Comparison of ENCODE assay signal across 8 mouse cellular contexts in the genomic region with DNA sequence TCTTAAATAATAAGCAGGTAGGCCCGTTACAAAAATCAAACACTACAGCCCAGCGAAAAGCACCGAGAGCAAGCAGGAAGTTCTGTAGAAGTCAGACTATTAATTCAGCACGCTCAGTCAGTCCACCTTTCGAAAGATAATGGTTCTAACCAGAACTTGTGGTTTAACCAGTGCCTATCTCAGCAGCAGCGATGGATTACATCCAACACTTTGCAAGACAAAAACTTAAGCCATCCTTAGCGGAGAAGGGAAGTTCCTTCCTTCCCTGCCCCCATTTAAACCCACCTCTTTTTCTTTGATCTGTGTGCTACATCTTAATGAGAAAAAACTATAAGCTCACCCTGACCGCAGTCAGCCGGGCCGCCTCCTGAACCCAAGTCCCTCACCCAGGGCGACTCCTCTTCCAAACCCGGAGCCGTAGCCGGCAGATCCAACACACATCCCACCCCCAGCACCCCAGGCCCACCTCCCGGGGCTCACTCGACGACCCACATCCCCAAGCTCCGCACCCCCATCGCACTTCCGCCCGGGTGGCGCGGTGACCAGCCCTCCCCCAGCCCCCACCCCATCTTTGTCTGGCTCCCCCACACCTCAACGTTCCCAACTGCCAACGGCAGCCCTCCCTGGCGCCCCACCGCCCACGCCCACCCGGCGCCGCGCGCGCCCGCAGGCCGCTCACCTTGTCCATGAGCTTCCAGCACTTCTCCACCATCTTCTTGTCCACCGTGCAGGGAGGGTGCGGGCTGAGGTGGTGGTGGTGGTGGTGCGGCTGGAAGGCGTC. TPM values are rescaled to one million over a fixed set of nuclear protein-coding genes. Genes with fewer than 3 reads are reported as not detected.
DNase-seq lines count a peak whose midpoint lies in the region; ATAC-seq and TF ChIP-seq lines count a peak whose summit lies in the region.

No protein-coding gene starts in this region.

- peak overlapping the region; percentile 90 for H3K27ac ChIP-seq in lung, embryonic 14.5 days (ENCODE audit: low read depth)
- peak overlapping the region; percentile 94 for H3K27ac ChIP-seq in forebrain, embryonic 14.5 days (ENCODE audit: low read depth, low read length)
- H3K27ac ChIP-seq in limb, embryonic 11.5 days (replicated peaks; ENCODE audit: low read depth, low read length): peak overlapping the region; percentile 86

- H3K4me1 ChIP-seq in lung, embryonic 14.5 days (ENCODE audit: insufficient read depth): 0 out of 2 replicates have a peak, but pooled peaks cover 4% of the 10 kb centered on the region
- peaks cover 10% of the 10 kb centered on the region for H3K4me1 ChIP-seq in forebrain, embryonic 14.5 days (ENCODE audit: control insufficient read depth, insufficient read depth, low read length)
- peaks cover 7% of the 10 kb centered on the region; the same call in 1 of the 2 replicates for H3K4me1 ChIP-seq in limb, embryonic 11.5 days (ENCODE audit: control insufficient read depth, insufficient read depth, low read length)

- H3K36me3 ChIP-seq in lung, embryonic 14.5 days (ENCODE audit: insufficient read depth): no peaks in the 10 kb centered on the region
- H3K36me3 ChIP-seq in forebrain, embryonic 14.5 days (ENCODE audit: control insufficient read depth, insufficient read depth, low read length): no peaks in the 10 kb centered on the region
- no peaks in the 10 kb centered on the region for H3K36me3 ChIP-seq in limb, embryonic 11.5 days (ENCODE audit: control insufficient read depth, insufficient read depth, low read length)
- no peaks in the 10 kb centered on the region for H3K36me3 ChIP-seq in myocyte (ENCODE audit: control insufficient read depth, insufficient read depth)

- peak overlapping the region; percentile 86 for H3K9ac ChIP-seq in lung, embryonic 14.5 days
- H3K9ac ChIP-seq in forebrain, embryonic 14.5 days (ENCODE audit: low read length): peak overlapping the region; percentile 96
- peak overlapping the region; percentile 91 for H3K9ac ChIP-seq in limb, embryonic 11.5 days (ENCODE audit: low read length)

- peak overlapping the region; percentile 88 for H3K4me3 ChIP-seq in lung, embryonic 14.5 days (ENCODE audit: low read depth, low read length)
- peak overlapping the region; percentile 82 for H3K4me3 ChIP-seq in forebrain, embryonic 14.5 days (ENCODE audit: low read depth, low read length)
- peak overlapping the region; percentile 85 for H3K4me3 ChIP-seq in limb, embryonic 11.5 days (ENCODE audit: low read depth, low read length)
- H3K4me3 ChIP-seq in myocyte: peak overlapping the region; percentile 67

- peak overlapping the region; percentile 58 for H3ac ChIP-seq in myocyte (ENCODE audit: control insufficient read depth, insufficient read length)

- peak overlapping the region; percentile 77 for H3K4me2 ChIP-seq in lung, embryonic 14.5 days
- peak overlapping the region; percentile 50 for H3K4me2 ChIP-seq in forebrain, embryonic 14.5 days (ENCODE audit: low read length)
- H3K4me2 ChIP-seq in limb, embryonic 11.5 days (ENCODE audit: low read depth, severe bottlenecking): peak overlapping the region; percentile 52
- H3K4me2 ChIP-seq in myocyte (ENCODE audit: low read depth): peak overlapping the region; percentile 79

- DNase-seq in lung, embryonic 14.5 days: peak; percentile 53
- no peak for DNase-seq in lung, postnatal 4 days
- DNase-seq in R1 (ENCODE audit: low read depth, low spot score): peak; percentile 85
- no peak for DNase-seq in forebrain, embryonic 14.5 days (ENCODE audit: low spot score)
- no peak for DNase-seq in limb, embryonic 11.5 days (ENCODE audit: low spot score)
- no peak for DNase-seq in gastrocnemius, postnatal 4 days (ENCODE audit: low spot score in 2 of 2)
- no peak for DNase-seq in left cerebral cortex, postnatal 4 days

- no peaks in the 10 kb centered on the region for H3K27me3 ChIP-seq in lung, embryonic 14.5 days (ENCODE audit: insufficient read depth, low read length)
- H3K27me3 ChIP-seq in forebrain, embryonic 14.5 days (replicated peaks; ENCODE audit: control insufficient read depth, insufficient read depth, low read length): no peaks in the 10 kb centered on the region
- no peaks in the 10 kb centered on the region for H3K27me3 ChIP-seq in limb, embryonic 11.5 days (ENCODE audit: control insufficient read depth, insufficient read depth, low read length)
- H3K27me3 ChIP-seq in myocyte (ENCODE audit: control insufficient read depth, insufficient read depth, insufficient read length): no peaks in the 10 kb centered on the region

- no peaks in the 10 kb centered on the region for H3K9me3 ChIP-seq in lung, embryonic 14.5 days (ENCODE audit: low read depth, low read length)
- no peaks in the 10 kb centered on the region for H3K9me3 ChIP-seq in forebrain, embryonic 14.5 days (replicated peaks; ENCODE audit: control insufficient read depth, low read length)
- H3K9me3 ChIP-seq in limb, embryonic 11.5 days (ENCODE audit: control insufficient read depth, low read length): no peaks in the 10 kb centered on the region

- H3K79me2 ChIP-seq in myocyte (ENCODE audit: control insufficient read depth, insufficient read depth): peaks cover 47% of the 10 kb centered on the region

- no peak for TF ChIP-seq POLR2A in myocyte (IDR thresholded peaks at IDR 0.05; ENCODE audit: insufficient read length, low read depth)

- intact Hi-C loops in left cerebral cortex, postnatal 4 days (cut with DNase I): loop anchor here (10.0 kb wide), 1 partner anchor 248 kb away; no protein-coding TSS in a partner anchor

- under 1% methylated on average over 39 of the region's 40 CpGs for WGBS in lung, embryonic 14.5 days
- WGBS in forebrain, embryonic 14.5 days: under 1% methylated on average over 37 of the region's 40 CpGs
- WGBS in limb, embryonic 11.5 days: under 1% methylated on average over 40 of the region's 40 CpGs

- ATAC-seq in lung, embryonic 14.5 days (ENCODE audit: insufficient read depth): peak; percentile 74
- ATAC-seq in forebrain, embryonic 14.5 days: peak; percentile 81
- peak; percentile 73 for ATAC-seq in limb, embryonic 11.5 days (ENCODE audit: insufficient number of reproducible peaks, low FRiP score, low TSS enrichment, low read depth)

- TF ChIP-seq CTCF in lung, embryonic 14.5 days (IDR thresholded peaks at IDR 0.05; ENCODE audit: low read depth): no peak

TF ChIP-seq in myocyte, 11 proteins besides CTCF, POLR2A, EP300 and RAD21:
- TF ChIP-seq TCF12 (IDR thresholded peaks at IDR 0.05; ENCODE audit: insufficient read depth, poor library complexity, severe bottlenecking) (no peak), E2F4 (IDR thresholded peaks at IDR 0.05; ENCODE audit: insufficient read depth) (no peak), MYOG (IDR thresholded peaks at IDR 0.05; ENCODE audit: control insufficient read depth in 1 of 3, insufficient read depth in 1 of 3, insufficient read length in 2 of 3, low read depth in 2 of 3) (no peak), TCF3 (IDR thresholded peaks at IDR 0.05; ENCODE audit: insufficient read length, low read depth) (no peak), REST (IDR thresholded peaks at IDR 0.05; ENCODE audit: insufficient read depth, insufficient read length) (no peak), SRF (IDR thresholded peaks at IDR 0.05; ENCODE audit: control insufficient read depth, insufficient read length, low read depth) (no peak), USF1 (IDR thresholded peaks at IDR 0.05; ENCODE audit: low read depth) (no peak), MYOD1 (IDR thresholded peaks at IDR 0.05; ENCODE audit: control insufficient read depth in 1 of 3, insufficient read length in 2 of 3, low read depth in 2 of 3) (no peak)

RNA-seq across cellular contexts. Expression of a gene that starts 0.6 kb away (rescaled TPM):
- 20.9 and 21.9 TPM in 2 replicates for polyA plus RNA-seq in lung, embryonic 14.5 days (2014; fragmentation: Nextera tagmentation; extraction: Ambion mirVana)
- 13.4 and 17.3 TPM in 2 replicates for polyA plus RNA-seq in forebrain, embryonic 14.5 days (2014; fragmentation: Nextera tagmentation; extraction: Ambion mirVana)
- 19.2 and 21.7 TPM in 2 replicates for polyA plus RNA-seq in limb, embryonic 11.5 days (2014; fragmentation: Nextera tagmentation; extraction: Ambion mirVana)
- polyA plus RNA-seq in myocyte (2012; fragmentation: generic; extraction: Trizol): 4.5 TPM
- total RNA-seq in gastrocnemius, postnatal 4 days (2021): 10 to 100 TPM; 25.4 to 28.7 TPM
- 10 to 100 TPM; 58.4 to 62.4 TPM for total RNA-seq in left cerebral cortex, postnatal 4 days (2021)

RNA-seq across cellular contexts. Expression of a gene that starts 7.3 kb away (rescaled TPM):
- polyA plus RNA-seq in lung, embryonic 14.5 days (2014; fragmentation: Nextera tagmentation; extraction: Ambion mirVana): not detected in 2 replicates
- polyA plus RNA-seq in forebrain, embryonic 14.5 days (2014; fragmentation: Nextera tagmentation; extraction: Ambion mirVana): not detected in 2 replicates
- not detected in 2 replicates for polyA plus RNA-seq in limb, embryonic 11.5 days (2014; fragmentation: Nextera tagmentation; extraction: Ambion mirVana)
- not detected for polyA plus RNA-seq in myocyte (2012; fragmentation: generic; extraction: Trizol)
- total RNA-seq in gastrocnemius, postnatal 4 days (2021): not detected
- total RNA-seq in left cerebral cortex, postnatal 4 days (2021): 1 to 10 TPM; 3.5 to 4.6 TPM

RNA-seq across cellular contexts. Expression of a gene that starts 18.1 kb away (rescaled TPM):
- 0.11 and 0.13 TPM in 2 replicates for polyA plus RNA-seq in lung, embryonic 14.5 days (2014; fragmentation: Nextera tagmentation; extraction: Ambion mirVana)
- polyA plus RNA-seq in forebrain, embryonic 14.5 days (2014; fragmentation: Nextera tagmentation; extraction: Ambion mirVana): 0.32 and 0.52 TPM in 2 replicates
- 0.08 TPM in 1 of 2 replicates, not detected in the other for polyA plus RNA-seq in limb, embryonic 11.5 days (2014; fragmentation: Nextera tagmentation; extraction: Ambion mirVana)
- polyA plus RNA-seq in myocyte (2012; fragmentation: generic; extraction: Trizol): 0.02 TPM
- total RNA-seq in gastrocnemius, postnatal 4 days (2021): under 1 TPM; 0.37 to 0.39 TPM
- under 1 TPM; 0.40 to 0.72 TPM for total RNA-seq in left cerebral cortex, postnatal 4 days (2021)

RNA-seq across cellular contexts. Expression of a gene that starts 35.2 kb away (rescaled TPM):
- polyA plus RNA-seq in lung, embryonic 14.5 days (2014; fragmentation: Nextera tagmentation; extraction: Ambion mirVana): 9.2 and 9.6 TPM in 2 replicates
- polyA plus RNA-seq in forebrain, embryonic 14.5 days (2014; fragmentation: Nextera tagmentation; extraction: Ambion mirVana): 4.6 and 4.8 TPM in 2 replicates
- 2.7 and 3.0 TPM in 2 replicates for polyA plus RNA-seq in limb, embryonic 11.5 days (2014; fragmentation: Nextera tagmentation; extraction: Ambion mirVana)
- polyA plus RNA-seq in myocyte (2012; fragmentation: generic; extraction: Trizol): 7.2 TPM
- total RNA-seq in gastrocnemius, postnatal 4 days (2021): 10 to 100 TPM; 22.7 to 23.0 TPM
- 1 to 10 TPM; 8.3 to 8.8 TPM for total RNA-seq in left cerebral cortex, postnatal 4 days (2021)

RNA-seq across cellular contexts. Expression of a gene that starts 55.2 kb away (rescaled TPM):
- 2.4 and 2.7 TPM in 2 replicates for polyA plus RNA-seq in lung, embryonic 14.5 days (2014; fragmentation: Nextera tagmentation; extraction: Ambion mirVana)
- 7.1 and 8.1 TPM in 2 replicates for polyA plus RNA-seq in forebrain, embryonic 14.5 days (2014; fragmentation: Nextera tagmentation; extraction: Ambion mirVana)
- polyA plus RNA-seq in limb, embryonic 11.5 days (2014; fragmentation: Nextera tagmentation; extraction: Ambion mirVana): 3.4 and 3.7 TPM in 2 replicates
- 0.10 TPM for polyA plus RNA-seq in myocyte (2012; fragmentation: generic; extraction: Trizol)
- 1 to 10 TPM; 1.5 TPM for total RNA-seq in gastrocnemius, postnatal 4 days (2021)
- total RNA-seq in left cerebral cortex, postnatal 4 days (2021): 10 to 100 TPM; 64.0 to 71.1 TPM

Comparison
In these comparisons a context has a peak if more than half of its experiments do, and no peak if none do; other contexts are left out.
1. DNase-seq: peak in lung, embryonic 14.5 days (single experiment) and R1 (single experiment); none in lung, postnatal 4 days (0 of 2), forebrain, embryonic 14.5 days (single experiment), limb, embryonic 11.5 days (single experiment), gastrocnemius, postnatal 4 days (0 of 2) and left cerebral cortex, postnatal 4 days (single experiment).
2. Peak in every context shown above with its lines, with median percentiles within 50 percentile points of each other: ATAC-seq, H3K27ac ChIP-seq, H3K4me2 ChIP-seq, H3K4me3 ChIP-seq and H3K9ac ChIP-seq.